Mouse (Mus musculus): ENCODE measurements at regions not wholly inside any gene's neighbourhood (a gene's known extent, or its start where the extent isn't known, plus 50 kb on each side); places are given as distances from the start of the nearest gene placed in this dataset.

GRCm38 (mm10) chr13:53584504-53585130 lies 111.7 kb upstream of the Msx2 start:
- DNase-seq (ENCODE audit: low spot score), result no peak

- peak; percentile 23 for DNase-seq (ENCODE audit: low spot score)
Observed at GRCm38 (mm10) chr13:53553876-53554577, 81.2 kb upstream of the Msx2 start.

GRCm38 (mm10) chr13:53553192-53553875 lies 80.5 kb upstream of the Msx2 start:
- DNase-seq (ENCODE audit: low spot score), result no peak

- DNase-seq (ENCODE audit: low spot score), result peak; percentile 21
Observed at GRCm38 (mm10) chr13:53548396-53548795, 75.5 kb upstream of the Msx2 start.

- no peak for DNase-seq (ENCODE audit: low spot score)
Observed at GRCm38 (mm10) chr13:53543291-53543690, 70.4 kb upstream of the Msx2 start.

- DNase-seq (ENCODE audit: low spot score), result no peak
Observed at GRCm38 (mm10) chr13:53539797-53540196, 66.9 kb upstream of the Msx2 start.

- no peak for DNase-seq (ENCODE audit: low spot score)
Observed at GRCm38 (mm10) chr13:53537937-53538336, 65.1 kb upstream of the Msx2 start.

GRCm38 (mm10) chr13:53535781-53536425 lies 63.0 kb upstream of the Msx2 start:
- DNase-seq (ENCODE audit: low spot score), result no peak

- no peak for DNase-seq (ENCODE audit: low spot score)
Observed at GRCm38 (mm10) chr13:53533738-53534137, 60.9 kb upstream of the Msx2 start.

GRCm38 (mm10) chr13:53526880-53527279 lies 54.0 kb upstream of the Msx2 start:
- DNase-seq (ENCODE audit: low spot score), result no peak

- no peak for DNase-seq (ENCODE audit: low spot score)
Observed at GRCm38 (mm10) chr13:53522807-53523206, 49.9 kb upstream of the Msx2 start.

Data from retina, embryonic 14.5 days (tissue).